Mouse (Mus musculus) liver, adult 2 months (tissue): ENCODE measurements around the gene 4930412O13Rik. TPM values are rescaled to one million over a fixed set of nuclear protein-coding genes. Genes with fewer than 3 reads are reported as not detected.

ENCODE experiments used
- DNase-seq: peaks from one replicate; pipeline ENCODE4 v3.0.0-alpha.2; 2011; ENCODE audit warnings: low read depth, low spot score; ENCODE audit errors: extremely low read depth
- H3K27ac ChIP-seq: fragments of 200-500 bp; replicated peaks from 2 replicates; pipeline ENCODE4 v1.5.1; 2012; ENCODE audit warnings: low read depth, mild to moderate bottlenecking, control low read depth, inconsistent platforms, low read length; ENCODE audit not compliant: insufficient read depth
- H3K27me3 ChIP-seq: fragments of 200-500 bp; 2 replicates; pipeline ENCODE4 v1.6.1; 2012; ENCODE audit warnings: mild to moderate bottlenecking, moderate library complexity, low read length, inconsistent platforms; ENCODE audit not compliant: control insufficient read depth, insufficient read depth
- H3K36me3 ChIP-seq: fragments of 200-500 bp; 2 replicates; pipeline ENCODE4 v1.6.1; 2012; ENCODE audit warnings: low read length, inconsistent platforms; ENCODE audit not compliant: control insufficient read depth, insufficient read depth
- H3K4me1 ChIP-seq: fragments of 200-500 bp; 2 replicates; pipeline ENCODE4 v1.6.1; 2011; ENCODE audit warnings: low read length; ENCODE audit not compliant: control insufficient read depth, insufficient read depth
- H3K4me3 ChIP-seq: fragments of 200-500 bp; 2 replicates; pipeline ENCODE4 v1.5.1; 2011; ENCODE audit warnings: low read depth, mild to moderate bottlenecking, control low read depth, low read length, moderate library complexity; ENCODE audit not compliant: insufficient read depth
- H3K79me2 ChIP-seq: fragments of 200-500 bp; 2 replicates; pipeline ENCODE4 v1.6.1; 2012; ENCODE audit warnings: inconsistent platforms, mild to moderate bottlenecking, low read length, moderate library complexity; ENCODE audit not compliant: control insufficient read depth, insufficient read depth
- H3K9ac ChIP-seq: fragments of 200-500 bp; 2 replicates; pipeline ENCODE4 v1.6.1; 2012; ENCODE audit warnings: low read depth, mild to moderate bottlenecking, control low read depth, inconsistent platforms, low read length
- CTCF ChIP-seq: fragments of 200-500 bp; IDR thresholded peaks from 2 replicates; pipeline ENCODE4 v1.5.1; 2011; ENCODE audit warnings: low read depth, low read length, control low read depth
- POLR2A ChIP-seq: fragments of 200-500 bp; IDR thresholded peaks from 2 replicates; pipeline ENCODE4 v1.6.1; 2011; ENCODE audit warnings: low read length, control low read depth; ENCODE audit not compliant: insufficient read depth; ENCODE audit errors: extremely low read depth
- WGBS: fragments of 180-500 bp; shearing (Covaris S2); methylation state at CpG from one replicate; pipeline ENCODE4 v1.1.7; 2018; 5-methylcytosine and 5-hydroxymethylcytosine counted together
- polyA plus RNA-seq: library from polyadenylated mRNA; depleted of rRNA; stranded (reverse); fragments of >200 nt; gene quantifications from 2 replicates; pipeline ENCODE4 v1.2.3, GENCODE M21; 2012; rRNA removed
- total RNA-seq: library from RNA; depleted of rRNA; stranded (reverse); fragments of >200 nt; gene quantifications from 2 replicates; pipeline ENCODE4 v1.2.3, GENCODE M21; 2014; rRNA removed

Gene 4930412O13Rik
- total RNA-seq = not detected in 2 replicates
- polyA plus RNA-seq = not detected in 2 replicates

GRCm38 (mm10) chr2:9881051-9881591, at the start of gene 4930412O13Rik:
Gene 4930412O13Rik (plus strand): TSS chr2:9881252.
- Histone ChIP-seq H3K4me3 (no peak within 1 kb of the TSS), H3K36me3 (no peaks in the 10 kb centered on the region), H3K4me1 (peaks cover 5% of the 10 kb centered on the region), H3K9ac (no peak within 1 kb of the TSS), H3K27ac (no peak within 1 kb of the TSS), H3K27me3 (peaks cover 25% of the 10 kb centered on the region), H3K79me2 (no peaks in the 10 kb centered on the region)
- TF ChIP-seq CTCF (no peak), POLR2A (no peak)
- WGBS = 9% methylated on average over 34 of the region's 35 CpGs
- no peak for DNase-seq

GRCm38 (mm10) chr2:9833712-9834111, 47.3 kb upstream of the 4930412O13Rik start:
- no peak for TF ChIP-seq CTCF
- Histone ChIP-seq H3K27me3 (no peaks in the 10 kb centered on the region), H3K36me3 (no peaks in the 10 kb centered on the region), H3K4me3 (no peak overlapping the region), H3K4me1 (no peaks in the 10 kb centered on the region), H3K79me2 (no peaks in the 10 kb centered on the region), H3K9ac (no peak overlapping the region), H3K27ac (no peak overlapping the region)
- 79% methylated on average over 7 of the region's 7 CpGs for WGBS
- DNase-seq = no peak

GRCm38 (mm10) chr2:9835195-9835594, 45.9 kb upstream of the 4930412O13Rik start:
- TF ChIP-seq POLR2A (no peak), CTCF (no peak)
- DNase-seq = no peak
- H3K27me3 ChIP-seq = no peaks in the 10 kb centered on the region
- no peaks in the 10 kb centered on the region for H3K36me3 ChIP-seq
- H3K9ac ChIP-seq = no peak overlapping the region
- H3K79me2 ChIP-seq = no peaks in the 10 kb centered on the region
- H3K4me1 ChIP-seq = no peaks in the 10 kb centered on the region
- no peak overlapping the region for H3K27ac ChIP-seq
- H3K4me3 ChIP-seq = no peak overlapping the region
- 79% methylated on average over 7 of the region's 7 CpGs for WGBS

GRCm38 (mm10) chr2:9852851-9853576, 28.0 kb upstream of the 4930412O13Rik start:
- Histone ChIP-seq H3K27me3 (no peaks in the 10 kb centered on the region), H3K4me3 (no peak overlapping the region), H3K27ac (no peak overlapping the region), H3K9ac (no peak overlapping the region), H3K36me3 (no peaks in the 10 kb centered on the region), H3K79me2 (no peaks in the 10 kb centered on the region), H3K4me1 (no peaks in the 10 kb centered on the region)
- DNase-seq = no peak
- no peak for TF ChIP-seq POLR2A
- TF ChIP-seq CTCF = no peak
- WGBS = 65% methylated on average over 13 of the region's 13 CpGs

GRCm38 (mm10) chr2:9855861-9856260, 25.2 kb upstream of the 4930412O13Rik start:
- Histone ChIP-seq H3K36me3 (no peaks in the 10 kb centered on the region), H3K9ac (no peak overlapping the region), H3K4me1 (no peaks in the 10 kb centered on the region), H3K27ac (no peak overlapping the region), H3K4me3 (no peak overlapping the region), H3K79me2 (no peaks in the 10 kb centered on the region), H3K27me3 (no peaks in the 10 kb centered on the region)
- WGBS = 60% methylated on average over 4 of the region's 4 CpGs
- TF ChIP-seq CTCF (no peak), POLR2A (no peak)
- DNase-seq = no peak

- no peaks in the 10 kb centered on the region for H3K27me3 ChIP-seq
- no peak overlapping the region for H3K27ac ChIP-seq
- no peaks in the 10 kb centered on the region for H3K79me2 ChIP-seq
- TF ChIP-seq POLR2A (no peak), CTCF (no peak)
- H3K4me1 ChIP-seq = no peaks in the 10 kb centered on the region
- no peaks in the 10 kb centered on the region for H3K36me3 ChIP-seq
- no peak for DNase-seq
- 86% methylated on average over 5 of the region's 5 CpGs for WGBS
- no peak overlapping the region for H3K4me3 ChIP-seq
- no peak overlapping the region for H3K9ac ChIP-seq
Observed at GRCm38 (mm10) chr2:9860698-9861097, 20.4 kb upstream of the 4930412O13Rik start.
